ENCODE assay signal across 8 mouse cellular contexts in genomic region chr11:121353326-121354090, GRCm38 (mm10). TPM values are rescaled to one million over a fixed set of nuclear protein-coding genes. Genes with fewer than 3 reads are reported as not detected.
DNase-seq lines count a peak whose midpoint lies in the region; ATAC-seq and TF ChIP-seq lines count a peak whose summit lies in the region.

No protein-coding gene starts in this region.

- no peak; the same call in 1 of the 2 replicates for ATAC-seq in forebrain, embryonic 16.5 days
- no peak; the same call in 1 of the 2 replicates for ATAC-seq in intestine, embryonic 15.5 days
- no peak; the same call in 1 of the 2 replicates for ATAC-seq in liver, embryonic 11.5 days (replicated peaks; ENCODE audit: low FRiP score)
- ATAC-seq in midbrain, postnatal 0 days (ENCODE audit: low FRiP score) = peak; percentile 38; the same call in 1 of the 2 replicates

- H3K4me3 ChIP-seq in forebrain, embryonic 16.5 days (replicated peaks; ENCODE audit: low read length) = peak overlapping the region; percentile 95
- H3K4me3 ChIP-seq in intestine, embryonic 15.5 days (replicated peaks) = peak overlapping the region; percentile 84
- H3K4me3 ChIP-seq in liver, embryonic 11.5 days (ENCODE audit: low read depth, low read length) = peak overlapping the region; percentile 99
- peak overlapping the region; percentile 94 for H3K4me3 ChIP-seq in midbrain, postnatal 0 days (ENCODE audit: low read depth, low read length)

- no peaks in the 10 kb centered on the region for H3K27me3 ChIP-seq in forebrain, embryonic 16.5 days (replicated peaks; ENCODE audit: control insufficient read depth, insufficient read depth, low read length)
- no peaks in the 10 kb centered on the region for H3K27me3 ChIP-seq in intestine, embryonic 15.5 days (replicated peaks)
- no peaks in the 10 kb centered on the region for H3K27me3 ChIP-seq in liver, embryonic 11.5 days (replicated peaks; ENCODE audit: control insufficient read depth, insufficient read depth, low read length)
- no peaks in the 10 kb centered on the region for H3K27me3 ChIP-seq in midbrain, postnatal 0 days (ENCODE audit: insufficient read depth, low read length)

- DNase-seq in left cerebral cortex, adult 18-20 months (ENCODE audit: low spot score in 2 of 2) = peak; percentile 23 to 41
- no peak for DNase-seq in left cerebral cortex, adult 9 months (ENCODE audit: low spot score in 2 of 2)
- peak; percentile 25 for DNase-seq in c-Kit-positive CD71-positive TER-119-positive erythroid progenitor cells, embryonic 14.5 days (ENCODE audit: low spot score)
- DNase-seq in liver, embryonic 11.5 days (ENCODE audit: low spot score) = peak; percentile 33
- peak; percentile 12 for DNase-seq in midbrain, postnatal 0 days (ENCODE audit: low spot score)
- DNase-seq in testis, postnatal 10 days (ENCODE audit: low spot score) = peak; percentile 62

- H3K36me3 ChIP-seq in forebrain, embryonic 16.5 days (ENCODE audit: control insufficient read depth, insufficient read depth) = no peaks in the 10 kb centered on the region
- no peaks in the 10 kb centered on the region for H3K36me3 ChIP-seq in intestine, embryonic 15.5 days
- H3K36me3 ChIP-seq in liver, embryonic 11.5 days (ENCODE audit: control insufficient read depth, insufficient read depth, low read length) = no peaks in the 10 kb centered on the region
- H3K36me3 ChIP-seq in midbrain, postnatal 0 days (ENCODE audit: insufficient read depth, low read length) = no peaks in the 10 kb centered on the region

- peak overlapping the region; percentile 93 for H3K9ac ChIP-seq in forebrain, embryonic 16.5 days (replicated peaks; ENCODE audit: low read depth, low read length)
- H3K9ac ChIP-seq in intestine, embryonic 15.5 days = peak overlapping the region; percentile 84
- peak overlapping the region; percentile 98 for H3K9ac ChIP-seq in liver, embryonic 11.5 days (ENCODE audit: low read depth, low read length)
- H3K9ac ChIP-seq in midbrain, postnatal 0 days (replicated peaks; ENCODE audit: low read length, poor library complexity, severe bottlenecking) = peak overlapping the region; percentile 91

- TF ChIP-seq CTCF in midbrain, postnatal 0 days (IDR thresholded peaks at IDR 0.05) = peak; percentile 38; the same call in 1 of the 2 replicates

- 3% methylated on average over 41 of the region's 41 CpGs for WGBS in forebrain, embryonic 16.5 days
- WGBS in intestine, embryonic 15.5 days = 2% methylated on average over 39 of the region's 41 CpGs
- 3% methylated on average over 41 of the region's 41 CpGs for WGBS in liver, embryonic 11.5 days
- WGBS in midbrain, postnatal 0 days = 4% methylated on average over 36 of the region's 41 CpGs

- peaks cover 23% of the 10 kb centered on the region for H3K4me1 ChIP-seq in forebrain, embryonic 16.5 days (replicated peaks; ENCODE audit: control insufficient read depth, insufficient read depth, low read length)
- peaks cover 16% of the 10 kb centered on the region for H3K4me1 ChIP-seq in intestine, embryonic 15.5 days (replicated peaks)
- peaks cover 14% of the 10 kb centered on the region for H3K4me1 ChIP-seq in liver, embryonic 11.5 days (replicated peaks; ENCODE audit: control insufficient read depth, insufficient read depth, low read length)
- peaks cover 16% of the 10 kb centered on the region; the same call in 1 of the 2 replicates for H3K4me1 ChIP-seq in midbrain, postnatal 0 days (ENCODE audit: insufficient read depth, low read length)

- no peaks in the 10 kb centered on the region for H3K9me3 ChIP-seq in forebrain, embryonic 16.5 days (ENCODE audit: control insufficient read depth, low read length)
- H3K9me3 ChIP-seq in intestine, embryonic 15.5 days = no peaks in the 10 kb centered on the region
- no peaks in the 10 kb centered on the region for H3K9me3 ChIP-seq in liver, embryonic 11.5 days (ENCODE audit: control insufficient read depth, low read length)
- H3K9me3 ChIP-seq in midbrain, postnatal 0 days (ENCODE audit: low read length) = no peaks in the 10 kb centered on the region

- H3K27ac ChIP-seq in forebrain, embryonic 16.5 days (ENCODE audit: low read length) = peak overlapping the region; percentile 84
- peak overlapping the region; percentile 53 for H3K27ac ChIP-seq in intestine, embryonic 15.5 days
- peak overlapping the region; percentile 88 for H3K27ac ChIP-seq in liver, embryonic 11.5 days (ENCODE audit: low read depth, low read length)
- peak overlapping the region; percentile 91 for H3K27ac ChIP-seq in midbrain, postnatal 0 days (ENCODE audit: low read depth, low read length)

- H3K4me2 ChIP-seq in forebrain, embryonic 16.5 days (ENCODE audit: low read length) = peak overlapping the region; percentile 92
- peak overlapping the region; percentile 65 for H3K4me2 ChIP-seq in intestine, embryonic 15.5 days (replicated peaks)
- H3K4me2 ChIP-seq in liver, embryonic 11.5 days = peak overlapping the region; percentile 97
- H3K4me2 ChIP-seq in midbrain, postnatal 0 days (ENCODE audit: low read depth, low read length, poor library complexity, severe bottlenecking) = peak overlapping the region; percentile 82

RNA-seq across cellular contexts. Expression of gene Wdr45b, which starts 0.7 kb away (rescaled TPM):
- total RNA-seq in left cerebral cortex, adult 18-20 months (2021) = 10 to 100 TPM; 68.5 to 75.4 TPM
- polyA plus RNA-seq in forebrain, embryonic 16.5 days (2015; fragmentation: Nextera tagmentation; extraction: Ambion mirVana) = 93.1 and 95.5 TPM in 2 replicates
- 76.7 and 79.5 TPM in 2 replicates for polyA plus RNA-seq in intestine, embryonic 15.5 days (2015; fragmentation: Nextera tagmentation; extraction: Ambion mirVana)
- polyA plus RNA-seq in liver, embryonic 11.5 days (2014; fragmentation: Nextera tagmentation; extraction: Ambion mirVana) = 53.3 and 55.4 TPM in 2 replicates
- total RNA-seq in midbrain, postnatal 0 days (2014; rRNA removed) = 71.9 and 72.5 TPM in 2 replicates
- 87.1 and 89.2 TPM in 2 replicates for polyA plus RNA-seq in midbrain, postnatal 0 days (2015; fragmentation: Nextera tagmentation; extraction: Ambion mirVana)

RNA-seq across cellular contexts. Expression of gene Rab40b, which starts 34.5 kb away (rescaled TPM):
- total RNA-seq in left cerebral cortex, adult 18-20 months (2021) = 10 to 100 TPM; 42.4 to 51.4 TPM
- polyA plus RNA-seq in forebrain, embryonic 16.5 days (2015; fragmentation: Nextera tagmentation; extraction: Ambion mirVana) = 7.5 and 9.6 TPM in 2 replicates
- polyA plus RNA-seq in intestine, embryonic 15.5 days (2015; fragmentation: Nextera tagmentation; extraction: Ambion mirVana) = 5.4 TPM in 2 replicates
- polyA plus RNA-seq in liver, embryonic 11.5 days (2014; fragmentation: Nextera tagmentation; extraction: Ambion mirVana) = 0.94 and 1.2 TPM in 2 replicates
- total RNA-seq in midbrain, postnatal 0 days (2014; rRNA removed) = 15.0 and 18.3 TPM in 2 replicates
- 14.8 and 15.7 TPM in 2 replicates for polyA plus RNA-seq in midbrain, postnatal 0 days (2015; fragmentation: Nextera tagmentation; extraction: Ambion mirVana)

Comparison
In these comparisons a context has a peak if more than half of its experiments do, and no peak if none do; other contexts are left out.
1. DNase-seq: peak in left cerebral cortex, adult 18-20 months (2 of 2), c-Kit-positive CD71-positive TER-119-positive erythroid progenitor cells, embryonic 14.5 days (single experiment), liver, embryonic 11.5 days (single experiment), midbrain, postnatal 0 days (single experiment) and testis, postnatal 10 days (single experiment); none in left cerebral cortex, adult 9 months (0 of 2).
2. Peak in every context shown above with its lines, with median percentiles within 50 percentile points of each other: H3K27ac ChIP-seq, H3K4me2 ChIP-seq, H3K4me3 ChIP-seq and H3K9ac ChIP-seq.